Mouse (Mus musculus) adrenal gland, adult (tissue): ENCODE results near the gene Slfn5.
"Not testable (repeated sequence)": the region's sequence is repeated elsewhere in the genome, so short reads cannot be mapped to it uniquely, and the experiment has no call there.

ENCODE experiments used
- DNase-seq, 2 experiments: peaks; one replicate each; pipeline ENCODE4 v3.0.0; 2022 to 2023; ENCODE audit warnings: low spot score in 1 of 2; ENCODE audit not compliant: inconsistent age in 2 of 2

The Slfn5 gene

GRCm38 (mm10) chr11:82943336-82943735 is 7.8 kb upstream of the Slfn5 start:
- DNase-seq, result no peak

GRCm38 (mm10) chr11:82945636-82946035 is 5.5 kb upstream of the Slfn5 start:
- DNase-seq, result no peak

GRCm38 (mm10) chr11:82947457-82947856 is 3.7 kb upstream of the Slfn5 start:
- no peak for DNase-seq

GRCm38 (mm10) chr11:82949036-82949435 is 2.1 kb upstream of the Slfn5 start:
- peak; percentile 13 to 69 for DNase-seq

GRCm38 (mm10) chr11:82951865-82952611 is 889 bp downstream of the Slfn5 start:
- DNase-seq, result peak; percentile 61 to 77

GRCm38 (mm10) chr11:82952612-82953542 is 1.7 kb downstream of the Slfn5 start:
- peak; percentile 17 to 67 for DNase-seq

- no peak for DNase-seq
Measured at GRCm38 (mm10) chr11:82954631-82955030, 3.5 kb downstream of the Slfn5 start.

GRCm38 (mm10) chr11:82956925-82957324 is 5.8 kb downstream of the Slfn5 start:
- no peak for DNase-seq

- DNase-seq, result peak; percentile 29 to 81
Measured at GRCm38 (mm10) chr11:82959613-82960012, 8.5 kb downstream of the Slfn5 start.

GRCm38 (mm10) chr11:82961743-82962142 is 10.6 kb downstream of the Slfn5 start:
- no peak for DNase-seq

- no peak for DNase-seq
Measured at GRCm38 (mm10) chr11:82962215-82962614, 11.1 kb downstream of the Slfn5 start.

GRCm38 (mm10) chr11:82970712-82971589 is 19.8 kb downstream of the Slfn5 start:
- DNase-seq, result peak; percentile 48 to 80

GRCm38 (mm10) chr11:82971590-82971974 is 20.4 kb downstream of the Slfn5 start:
- DNase-seq, result no peak

GRCm38 (mm10) chr11:82973916-82974315 is 22.8 kb downstream of the Slfn5 start:
- DNase-seq, result peak; percentile 45 to 79

GRCm38 (mm10) chr11:82982409-82982808 is 31.3 kb downstream of the Slfn5 start:
- not testable (repeated sequence) for DNase-seq

- DNase-seq, result no peak
Measured at GRCm38 (mm10) chr11:82983193-82983592, 32.0 kb downstream of the Slfn5 start.

GRCm38 (mm10) chr11:82987621-82988020 is 36.5 kb downstream of the Slfn5 start:
- peak in 1 of 2 experiments; percentile 87 for DNase-seq

GRCm38 (mm10) chr11:82989357-82989756 is 38.2 kb downstream of the Slfn5 start:
- no peak for DNase-seq

GRCm38 (mm10) chr11:82990612-82991385 is 39.6 kb downstream of the Slfn5 start:
- peak in 1 of 2 experiments; percentile 51 for DNase-seq
